Mouse (Mus musculus) gastrocnemius, postnatal 25 days (tissue): ENCODE measurements around the gene Hoxc8. TPM values are rescaled to one million over a fixed set of nuclear protein-coding genes. Genes with fewer than 3 reads are reported as not detected.
A peak's percentile ranks its signal among the peaks of the same experiment; 100 is the strongest.

Experiments
- DNase-seq: peaks from one replicate; pipeline ENCODE4 v3.0.0; 2022
- total RNA-seq, 2 experiments: library from RNA; stranded (reverse); gene quantifications; 1 replicate in 1 of 2; 2 replicates in 1 of 2; pipeline ENCODE4 v1.2.3; 2021

Hoxc8 gene
- total RNA-seq, 2 experiments from 2014 or later = 1.3 to 1.6 TPM

DNA sequence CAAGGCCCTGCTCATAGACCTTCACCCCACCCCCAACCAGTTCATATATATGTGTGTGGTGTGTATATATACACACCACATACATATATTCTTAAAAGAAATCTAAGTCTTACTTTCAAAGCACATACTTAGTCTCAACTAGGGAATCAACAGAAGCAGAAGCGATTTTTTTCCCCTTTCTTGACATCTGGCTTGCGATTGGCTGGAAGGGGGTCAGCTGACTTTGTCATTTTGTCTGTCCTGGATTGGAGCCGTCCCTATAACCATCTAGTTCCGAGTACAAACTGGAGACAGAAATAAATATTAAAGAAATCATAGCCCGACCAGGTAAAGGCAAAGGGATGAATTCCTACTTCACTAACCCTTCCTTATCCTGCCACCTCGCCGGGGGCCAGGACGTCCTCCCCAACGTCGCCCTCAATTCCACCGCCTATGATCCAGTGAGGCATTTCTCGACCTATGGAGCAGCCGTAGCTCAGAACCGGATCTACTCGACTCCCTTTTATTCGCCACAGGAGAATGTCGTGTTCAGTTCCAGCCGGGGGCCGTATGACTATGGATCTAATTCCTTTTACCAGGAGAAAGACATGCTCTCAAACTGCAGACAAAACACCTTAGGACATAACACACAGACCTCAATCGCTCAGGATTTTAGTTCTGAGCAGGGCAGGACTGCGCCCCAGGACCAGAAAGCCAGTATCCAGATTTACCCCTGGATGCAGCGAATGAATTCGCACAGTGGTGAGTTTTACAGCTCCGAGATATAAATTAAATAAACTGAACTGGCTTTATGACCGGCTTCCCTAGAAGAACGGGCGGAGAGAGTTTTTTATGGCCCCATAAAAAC, 19.1 kb downstream of the Hoxc8 start:
- no peak for DNase-seq

- no peak for DNase-seq
These were observed 19.9 kb downstream of the Hoxc8 start for GRCm38 (mm10) chr15:103010112-103010846.

- no peak for DNase-seq
These were observed 20.6 kb downstream of the Hoxc8 start for GRCm38 (mm10) chr15:103010847-103011555.

DNA sequence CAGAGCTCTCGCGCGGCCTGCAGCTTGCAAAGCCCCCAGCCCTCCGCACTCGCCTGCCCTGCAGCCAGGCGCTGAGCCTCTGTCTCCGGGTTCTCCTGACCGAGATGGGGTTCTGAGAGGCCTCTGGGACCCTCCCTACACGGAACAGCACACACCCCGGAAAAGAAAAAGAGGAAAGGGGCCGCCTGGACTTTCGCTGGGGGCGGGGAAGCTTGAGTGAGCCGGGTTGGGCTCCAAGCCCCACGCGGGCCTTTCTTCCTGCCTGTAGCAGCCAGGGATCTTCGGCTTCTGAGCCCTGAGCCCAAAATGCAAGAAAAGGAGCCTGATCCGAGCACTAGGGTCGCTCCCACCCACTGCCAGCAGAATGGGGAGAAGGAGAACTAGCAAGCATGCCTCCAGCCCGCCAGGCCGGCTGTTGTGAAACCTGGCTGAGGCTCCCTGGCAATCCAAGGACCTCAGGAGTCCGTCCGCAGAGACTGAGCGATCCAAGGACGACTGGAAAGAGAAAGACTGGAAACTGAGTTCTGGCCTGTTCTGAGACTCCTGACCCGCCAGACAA, 21.6 kb downstream of the Hoxc8 start:
- DNase-seq = peak; percentile 47

DNA sequence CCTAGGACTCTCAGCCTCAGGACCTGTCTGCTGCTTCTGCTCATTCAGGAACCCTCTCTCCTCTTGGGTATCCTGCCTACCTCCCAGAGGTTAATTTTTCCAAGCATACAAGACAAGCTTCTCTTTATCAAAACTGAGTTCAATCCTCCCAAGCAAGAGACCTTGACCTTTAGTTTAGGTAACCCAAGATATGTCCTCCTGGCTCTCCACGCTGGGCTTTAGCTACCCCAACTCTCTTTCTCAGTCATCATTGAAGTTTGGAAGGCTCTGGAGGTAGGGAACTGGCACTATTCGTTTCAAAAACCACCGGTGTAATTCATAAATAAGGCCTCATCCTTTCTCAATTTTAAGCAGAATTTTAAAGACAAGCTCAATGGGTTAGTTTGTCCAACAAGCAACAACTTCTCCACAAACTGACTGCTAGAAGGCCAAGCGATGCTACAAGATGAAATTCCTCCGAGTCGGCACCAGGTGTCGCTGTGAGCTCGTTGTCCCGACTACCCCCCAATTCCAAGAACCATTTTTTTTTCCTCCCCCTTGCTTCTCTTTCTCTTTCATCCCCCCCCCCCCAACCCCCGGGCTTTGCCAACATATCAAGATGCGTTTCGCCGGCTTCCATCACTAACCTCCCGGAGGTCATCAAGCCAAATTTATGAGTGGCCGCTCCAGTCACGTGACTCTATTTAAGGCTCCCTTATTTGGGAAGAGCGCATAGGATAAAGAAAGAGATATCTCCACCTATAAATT, 23.0 kb downstream of the Hoxc8 start:
- DNase-seq = peak; percentile 35

GRCm38 (mm10) chr15:103014166-103015008, 24.0 kb downstream of the Hoxc8 start:
- DNase-seq = peak; percentile 55

- DNase-seq = no peak
These were observed 24.6 kb downstream of the Hoxc8 start for GRCm38 (mm10) chr15:103015009-103015399.

- no peak for DNase-seq
These were observed 25.2 kb downstream of the Hoxc8 start for GRCm38 (mm10) chr15:103015406-103016166.

GRCm38 (mm10) chr15:103018636-103019035, 28.2 kb downstream of the Hoxc8 start, which contains the start of gene Hoxc4:
Gene Hoxc4 (plus strand): TSS chr15:103018934.
- DNase-seq = no peak

DNA sequence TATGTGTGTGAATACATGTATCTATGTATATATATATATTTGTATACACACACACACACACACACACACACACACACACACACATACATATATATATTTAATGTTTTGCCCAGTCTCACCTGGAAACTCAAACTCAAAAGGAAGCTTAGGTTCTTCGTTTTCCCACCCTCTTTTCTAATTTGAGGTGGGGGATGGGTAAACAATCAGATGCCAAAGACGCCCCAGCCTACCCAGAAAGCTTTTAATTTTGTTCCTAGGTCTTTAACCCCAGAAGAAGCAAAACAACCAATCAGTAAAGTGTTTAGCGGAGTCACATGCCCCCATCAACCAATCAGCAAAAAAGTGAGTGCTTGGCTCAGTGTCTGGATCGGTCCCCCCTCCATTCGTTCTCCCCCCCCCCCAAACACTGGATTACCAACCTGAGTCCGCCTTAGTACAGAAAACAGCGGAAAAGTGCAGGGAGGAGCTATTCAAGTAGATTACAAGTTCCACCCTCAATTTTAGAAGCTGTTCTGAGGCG, 30.6 kb downstream of the Hoxc8 start:
- no peak for DNase-seq

GRCm38 (mm10) chr15:103021544-103021943, 31.1 kb downstream of the Hoxc8 start:
- DNase-seq = no peak

- no peak for DNase-seq
These were observed 33.7 kb downstream of the Hoxc8 start for GRCm38 (mm10) chr15:103024131-103024530.

DNA sequence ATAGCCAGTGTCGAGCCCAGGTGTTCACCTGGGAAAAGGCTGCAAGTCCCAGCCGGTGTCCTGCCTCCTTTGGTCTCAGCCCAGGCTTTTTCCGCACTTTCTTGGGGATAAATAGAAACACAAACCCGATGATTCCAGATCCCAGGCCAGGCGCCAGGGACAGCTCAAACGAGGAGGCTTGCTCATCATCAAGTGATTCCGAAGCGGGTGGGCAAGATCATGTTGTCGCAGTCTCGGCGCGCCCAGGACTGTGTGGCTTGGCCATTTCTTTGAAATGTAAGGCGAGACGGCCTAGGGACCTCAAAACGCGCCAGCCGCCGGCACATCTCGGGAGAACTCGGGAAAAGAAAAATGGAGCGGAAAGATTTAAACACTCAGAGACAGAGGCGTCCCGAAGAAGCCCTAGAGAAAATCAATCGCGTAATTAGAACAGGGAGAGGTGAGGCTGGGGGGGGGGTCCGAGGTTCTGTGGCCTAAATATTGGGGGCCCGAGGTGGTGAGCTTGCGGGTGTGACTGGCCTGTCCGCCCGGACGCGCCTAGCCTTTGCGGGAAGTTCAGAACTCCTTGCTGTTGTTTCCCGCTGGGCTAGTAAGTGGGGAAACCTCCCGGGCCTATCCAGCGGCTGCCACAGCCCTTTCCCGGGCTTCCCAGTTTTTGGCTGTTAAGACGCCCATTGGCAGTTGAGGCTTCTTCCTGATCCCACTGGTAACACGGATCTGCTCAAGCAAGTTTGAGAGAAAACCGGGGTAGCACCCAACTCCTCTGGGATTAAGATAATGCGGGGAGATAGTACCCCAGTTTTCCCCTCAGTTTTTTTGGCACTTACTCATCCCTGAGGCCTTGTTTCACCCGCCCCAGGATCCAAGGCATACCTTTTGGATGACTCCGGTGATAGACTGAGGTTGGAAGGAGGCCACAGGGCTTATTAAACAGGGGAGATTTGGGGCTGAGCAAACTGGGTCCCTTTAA, 37.1 kb downstream of the Hoxc8 start:
- DNase-seq = peak; percentile 53

DNA sequence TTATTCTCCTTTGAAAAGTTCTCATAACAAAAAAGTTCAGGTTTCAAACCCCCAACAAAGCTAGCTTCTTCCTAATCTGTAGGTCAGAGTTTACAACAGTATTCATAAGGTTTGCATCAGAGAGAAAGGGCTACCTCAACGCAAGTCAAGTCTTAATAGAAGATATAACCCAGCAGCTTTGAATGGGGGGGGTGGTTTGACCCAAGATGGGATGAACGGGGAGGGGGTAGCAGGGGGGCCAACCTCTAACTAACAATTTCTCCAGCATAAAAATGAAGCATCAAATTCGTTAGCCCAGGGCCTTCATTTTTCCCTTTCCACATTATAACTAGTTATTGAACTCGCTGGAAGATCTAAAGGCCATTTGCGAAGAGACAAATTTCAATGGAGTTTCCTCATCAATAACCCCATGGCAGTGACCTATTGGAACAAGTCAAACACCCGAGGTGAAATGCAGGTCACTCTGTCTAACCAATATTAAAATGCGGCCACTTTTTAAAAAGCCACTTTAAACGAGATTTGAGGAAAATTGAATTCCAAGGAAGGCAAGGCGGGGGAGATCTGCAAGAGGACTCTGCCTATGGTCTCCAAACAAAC, 38.6 kb downstream of the Hoxc8 start:
- DNase-seq = no peak

DNA sequence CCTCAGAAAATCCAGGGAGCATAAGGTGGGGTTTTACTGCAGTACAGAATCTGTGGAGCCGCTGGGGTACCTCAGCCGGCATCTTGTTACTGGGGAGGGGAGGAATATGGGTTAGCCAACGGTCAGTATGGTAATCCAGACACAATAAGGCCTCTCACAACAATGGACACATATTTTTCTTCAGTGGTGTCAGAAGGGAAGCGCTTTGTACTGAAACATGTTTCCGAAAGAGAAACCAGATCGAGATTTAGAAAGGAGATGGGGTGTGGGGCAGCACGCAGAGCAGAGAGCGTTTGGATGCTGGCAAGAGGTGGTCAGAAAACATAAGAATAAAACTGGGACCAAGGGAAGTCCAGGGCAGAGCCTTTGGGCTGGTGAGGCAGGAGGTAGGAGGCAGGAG, 39.7 kb downstream of the Hoxc8 start:
- no peak for DNase-seq

DNA sequence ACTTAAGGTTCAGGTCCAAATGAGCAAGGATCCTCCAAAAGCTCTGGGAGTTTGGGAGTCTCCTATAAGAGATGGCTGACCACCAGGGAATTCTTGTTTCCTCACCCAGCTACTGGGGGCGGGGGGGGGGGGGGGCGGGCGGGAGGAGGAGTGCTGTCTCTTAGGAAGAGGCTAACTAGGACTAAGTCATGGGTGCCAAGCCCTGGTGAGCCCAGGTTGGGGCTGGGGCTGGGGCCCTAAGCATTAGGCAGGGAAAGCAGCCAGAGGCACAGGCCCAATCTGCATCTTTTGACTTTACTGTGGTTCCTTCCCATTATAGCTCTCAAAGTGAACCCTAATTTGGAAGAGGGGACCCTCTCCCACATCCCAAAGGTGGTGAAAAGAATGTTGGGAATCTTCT, 41.8 kb downstream of the Hoxc8 start:
- no peak for DNase-seq

- DNase-seq = no peak
These were observed 42.5 kb downstream of the Hoxc8 start for GRCm38 (mm10) chr15:103032646-103033575.
